Mouse (Mus musculus): ENCODE measurements around the gene Atp2c1.

GRCm38 (mm10) chr9:105536877-105537276 is 9.8 kb upstream of the Atp2c1 start:
- no peak for TF ChIP-seq POLR2A (IDR thresholded peaks at IDR 0.05; ENCODE audit: low read depth, low read length)
- TF ChIP-seq CTCF (conservative IDR thresholded peaks at IDR 0.05 in 1 of 2, IDR thresholded peaks at IDR 0.05 in 1 of 2; ENCODE audit: low read depth in 2 of 2, low read length in 2 of 2): no peak
- no peak for TF ChIP-seq POLR2AphosphoS2 (IDR thresholded peaks at IDR 0.05; ENCODE audit: low read depth, low read length)
- no peak for TF ChIP-seq MAX (IDR thresholded peaks at IDR 0.05; ENCODE audit: low read length)
- TF ChIP-seq RAD21 (IDR thresholded peaks at IDR 0.05; ENCODE audit: low read depth, low read length): no peak
- no peak for TF ChIP-seq CHD1 (IDR thresholded peaks at IDR 0.05; ENCODE audit: low read depth, low read length)
- no peak for TF ChIP-seq MXI1 (IDR thresholded peaks at IDR 0.05; ENCODE audit: low read depth, low read length)
